Comparison of ENCODE assay signal across 27 mouse cellular contexts in genomic region chr8:106047854-106048630, GRCm38 (mm10). TPM values are rescaled to one million over a fixed set of nuclear protein-coding genes. Genes with fewer than 3 reads are reported as not detected.
DNase-seq lines count a peak whose midpoint lies in the region; ATAC-seq and TF ChIP-seq lines count a peak whose summit lies in the region.
"Had no signal": no experiment of that assay in that cellular context is flagged by ENCODE, and none has a peak within 500 bp of the region (broad histone marks: within the 10 kb centered on the region; RNA-seq: fewer than 3 reads in every experiment).

No protein-coding gene starts in this region.

- no peak for DNase-seq in forebrain, embryonic 14.5 days (ENCODE audit: low spot score)
- DNase-seq in forebrain, embryonic 11.5 days (ENCODE audit: low spot score) = no peak
- peak; percentile 31 for DNase-seq in liver, embryonic 13.5 days
- no peak for DNase-seq in layer of hippocampus, adult 8-10 months (ENCODE audit: low spot score in 2 of 2)
- DNase-seq in natural killer cell, adult 2 months (ENCODE audit: low spot score in 2 of 2) = no peak
- DNase-seq: adrenal gland, postnatal 14 days; cerebellum, adult 8-10 months; gastrocnemius, postnatal 25 days; kidney, adult 9 months; lung, adult 18-20 months; midbrain, embryonic 14.5 days; retina, postnatal 1 day; right cerebral cortex, postnatal 25 days; thymus, postnatal 25 days had no signal

- ATAC-seq in forebrain, embryonic 14.5 days = no peak
- no peak for ATAC-seq in forebrain, embryonic 11.5 days (replicated peaks; ENCODE audit: low FRiP score)
- peak; percentile 85 for ATAC-seq in intestine, embryonic 15.5 days
- peak; percentile 67 for ATAC-seq in liver, embryonic 13.5 days (ENCODE audit: low read depth)
- ATAC-seq: forebrain, embryonic 16.5 days had no signal

- H3K9me3 ChIP-seq in forebrain, embryonic 14.5 days (replicated peaks; ENCODE audit: control insufficient read depth, low read length) = no peaks in the 10 kb centered on the region
- H3K9me3 ChIP-seq in forebrain, embryonic 11.5 days (ENCODE audit: control insufficient read depth, low read length) = no peaks in the 10 kb centered on the region
- H3K9me3 ChIP-seq in intestine, embryonic 15.5 days = no peaks in the 10 kb centered on the region
- H3K9me3 ChIP-seq in liver, embryonic 13.5 days (replicated peaks) = no peaks in the 10 kb centered on the region
- H3K9me3 ChIP-seq: heart, embryonic 12.5 days; megakaryocyte, embryonic 14.5 days; neural tube, embryonic 13.5 days; stomach, embryonic 15.5 days had no signal

- no peak overlapping the region for H3K27ac ChIP-seq in forebrain, embryonic 14.5 days (ENCODE audit: low read depth, low read length)
- no peak overlapping the region for H3K27ac ChIP-seq in forebrain, embryonic 11.5 days (ENCODE audit: low read depth, low read length)
- H3K27ac ChIP-seq in intestine, embryonic 15.5 days = peak overlapping the region; percentile 36; the same call in 1 of the 2 replicates
- H3K27ac ChIP-seq in liver, embryonic 13.5 days = peak overlapping the region; percentile 88
- H3K27ac ChIP-seq in small intestine, adult 2 months (ENCODE audit: insufficient read depth, low read depth, low read length) = peak overlapping the region; percentile 93
- H3K27ac ChIP-seq: neural tube, embryonic 13.5 days; stomach, embryonic 15.5 days had no signal

- no peaks in the 10 kb centered on the region for H3K27me3 ChIP-seq in forebrain, embryonic 14.5 days (replicated peaks; ENCODE audit: control insufficient read depth, insufficient read depth, low read length)
- no peaks in the 10 kb centered on the region for H3K27me3 ChIP-seq in forebrain, embryonic 11.5 days (ENCODE audit: control insufficient read depth, insufficient read depth, low read length)
- no peaks in the 10 kb centered on the region for H3K27me3 ChIP-seq in intestine, embryonic 15.5 days (replicated peaks)
- no peaks in the 10 kb centered on the region for H3K27me3 ChIP-seq in liver, embryonic 13.5 days
- H3K27me3 ChIP-seq in small intestine, adult 2 months (ENCODE audit: control insufficient read depth, insufficient read depth, low read length) = no peaks in the 10 kb centered on the region
- H3K27me3 ChIP-seq: heart, embryonic 12.5 days; megakaryocyte, embryonic 14.5 days; neural tube, embryonic 13.5 days; stomach, embryonic 15.5 days had no signal

- peaks cover 22% of the 10 kb centered on the region for H3K36me3 ChIP-seq in forebrain, embryonic 14.5 days (ENCODE audit: control insufficient read depth, insufficient read depth, low read length)
- H3K36me3 ChIP-seq in forebrain, embryonic 11.5 days (ENCODE audit: control insufficient read depth, insufficient read depth, low read length) = no peaks in the 10 kb centered on the region
- 0 out of 2 replicates have a peak, but pooled peaks cover 7% of the 10 kb centered on the region for H3K36me3 ChIP-seq in intestine, embryonic 15.5 days
- H3K36me3 ChIP-seq in liver, embryonic 13.5 days = peaks cover 50% of the 10 kb centered on the region
- 0 out of 2 replicates have a peak, but pooled peaks cover 4% of the 10 kb centered on the region for H3K36me3 ChIP-seq in small intestine, adult 2 months (ENCODE audit: control insufficient read depth, insufficient read depth, low read length)

- WGBS in forebrain, embryonic 14.5 days = 89% methylated on average over 5 of the region's 5 CpGs
- WGBS in forebrain, embryonic 11.5 days = 79% methylated on average over 5 of the region's 5 CpGs
- whole genome bisulfite sequencing in intestine, embryonic 15.5 days = 63% methylated on average over 5 of the region's 5 CpGs
- 64% methylated on average over 5 of the region's 5 CpGs for WGBS in liver, embryonic 13.5 days (ENCODE audit: insufficient replicate concordance)
- 33% methylated on average over 5 of the region's 5 CpGs for WGBS in small intestine, adult 2 months

- H3K4me3 ChIP-seq in forebrain, embryonic 14.5 days (ENCODE audit: low read depth, low read length) = no peak overlapping the region
- no peak overlapping the region for H3K4me3 ChIP-seq in forebrain, embryonic 11.5 days (ENCODE audit: low read depth, low read length)
- no peak overlapping the region for H3K4me3 ChIP-seq in intestine, embryonic 15.5 days (replicated peaks)
- no peak overlapping the region for H3K4me3 ChIP-seq in liver, embryonic 13.5 days (replicated peaks)
- no peak overlapping the region; the same call in 1 of the 2 replicates for H3K4me3 ChIP-seq in small intestine, adult 2 months (ENCODE audit: low read depth, low read length)
- H3K4me3 ChIP-seq: heart, embryonic 12.5 days; megakaryocyte, embryonic 14.5 days; neural tube, embryonic 13.5 days; stomach, embryonic 15.5 days had no signal

- no peak for TF ChIP-seq POLR2A in small intestine, adult 2 months (IDR thresholded peaks at IDR 0.05; ENCODE audit: low read depth, low read length)

- 0 out of 2 replicates have a peak overlapping the region, but pooled peaks have one; percentile 10 for H3K9ac ChIP-seq in forebrain, embryonic 14.5 days (ENCODE audit: low read length)
- H3K9ac ChIP-seq in forebrain, embryonic 11.5 days (ENCODE audit: low read length) = no peak overlapping the region
- no peak overlapping the region for H3K9ac ChIP-seq in intestine, embryonic 15.5 days
- H3K9ac ChIP-seq in liver, embryonic 13.5 days = peak overlapping the region; percentile 30
- H3K9ac ChIP-seq: heart, embryonic 12.5 days; neural tube, embryonic 13.5 days; stomach, embryonic 15.5 days had no signal

- H3K4me1 ChIP-seq in forebrain, embryonic 14.5 days (ENCODE audit: control insufficient read depth, insufficient read depth, low read length) = no peaks in the 10 kb centered on the region
- H3K4me1 ChIP-seq in forebrain, embryonic 11.5 days (replicated peaks; ENCODE audit: control insufficient read depth, insufficient read depth, low read length) = no peaks in the 10 kb centered on the region
- 0 out of 2 replicates have a peak, but pooled peaks cover 3% of the 10 kb centered on the region for H3K4me1 ChIP-seq in intestine, embryonic 15.5 days (replicated peaks)
- peaks cover 46% of the 10 kb centered on the region for H3K4me1 ChIP-seq in liver, embryonic 13.5 days (replicated peaks)
- H3K4me1 ChIP-seq in small intestine, adult 2 months (ENCODE audit: control insufficient read depth, insufficient read depth, insufficient read length, low read length) = peaks cover 32% of the 10 kb centered on the region
- H3K4me1 ChIP-seq: stomach, embryonic 15.5 days had no signal

- TF ChIP-seq CTCF in small intestine, adult 2 months (IDR thresholded peaks at IDR 0.05; ENCODE audit: extremely low read depth, insufficient read length, insufficient replicate concordance, low read depth, low read length) = no peak

- H3K4me2 ChIP-seq in forebrain, embryonic 14.5 days (ENCODE audit: low read length) = no peak overlapping the region
- no peak overlapping the region for H3K4me2 ChIP-seq in forebrain, embryonic 11.5 days (ENCODE audit: low read depth, low read length, severe bottlenecking)
- no peak overlapping the region for H3K4me2 ChIP-seq in intestine, embryonic 15.5 days (replicated peaks)
- H3K4me2 ChIP-seq in liver, embryonic 13.5 days = peak overlapping the region; percentile 44
- H3K4me2 ChIP-seq: heart, embryonic 12.5 days; neural tube, embryonic 13.5 days; stomach, embryonic 15.5 days had no signal

RNA-seq across cellular contexts. Expression of gene Nfatc3, which starts 10.6 kb away (rescaled TPM):
- 2.6 and 2.7 TPM in 2 replicates for polyA plus RNA-seq in forebrain, embryonic 14.5 days (2014; fragmentation: Nextera tagmentation; extraction: Ambion mirVana)
- polyA plus RNA-seq in forebrain, embryonic 11.5 days (2014; fragmentation: Nextera tagmentation; extraction: Ambion mirVana) = 4.5 and 5.3 TPM in 2 replicates
- 6.0 and 6.2 TPM in 2 replicates for polyA plus RNA-seq in intestine, embryonic 15.5 days (2015; fragmentation: Nextera tagmentation; extraction: Ambion mirVana)
- polyA plus RNA-seq in liver, embryonic 13.5 days (2015; fragmentation: Nextera tagmentation; extraction: Ambion mirVana) = 3.3 and 3.8 TPM in 2 replicates
- polyA plus RNA-seq in small intestine, adult 2 months (2012; rRNA removed) = 7.0 and 17.0 TPM in 2 replicates
- 10 to 100 TPM; 13.0 to 14.3 (median 14.0) TPM for total RNA-seq in layer of hippocampus, adult 8-10 months (2022)

RNA-seq across cellular contexts. Expression of gene Ddx28, which starts 36.4 kb away (rescaled TPM):
- polyA plus RNA-seq in forebrain, embryonic 14.5 days (2014; fragmentation: Nextera tagmentation; extraction: Ambion mirVana) = 21.6 and 22.2 TPM in 2 replicates
- 21.0 and 22.4 TPM in 2 replicates for polyA plus RNA-seq in forebrain, embryonic 11.5 days (2014; fragmentation: Nextera tagmentation; extraction: Ambion mirVana)
- polyA plus RNA-seq in intestine, embryonic 15.5 days (2015; fragmentation: Nextera tagmentation; extraction: Ambion mirVana) = 14.2 and 15.5 TPM in 2 replicates
- polyA plus RNA-seq in liver, embryonic 13.5 days (2015; fragmentation: Nextera tagmentation; extraction: Ambion mirVana) = 12.9 and 13.2 TPM in 2 replicates
- 5.2 and 6.6 TPM in 2 replicates for polyA plus RNA-seq in small intestine, adult 2 months (2012; rRNA removed)
- total RNA-seq in layer of hippocampus, adult 8-10 months (2022) = 10 to 100 TPM; 12.9 to 15.3 (median 13.6) TPM

RNA-seq across cellular contexts. Expression of gene Dpep2nb, which starts 42.3 kb away (rescaled TPM):
- not detected in 2 replicates for polyA plus RNA-seq in forebrain, embryonic 14.5 days (2014; fragmentation: Nextera tagmentation; extraction: Ambion mirVana)
- not detected in 2 replicates for polyA plus RNA-seq in forebrain, embryonic 11.5 days (2014; fragmentation: Nextera tagmentation; extraction: Ambion mirVana)
- not detected in 2 replicates for polyA plus RNA-seq in intestine, embryonic 15.5 days (2015; fragmentation: Nextera tagmentation; extraction: Ambion mirVana)
- polyA plus RNA-seq in liver, embryonic 13.5 days (2015; fragmentation: Nextera tagmentation; extraction: Ambion mirVana) = not detected in 2 replicates
- not detected in 2 replicates for polyA plus RNA-seq in small intestine, adult 2 months (2012; rRNA removed)
- total RNA-seq in layer of hippocampus, adult 8-10 months (2022) = not detected
- total RNA-seq: adrenal gland, postnatal 14 days; gastrocnemius, postnatal 25 days; heart, adult 18-20 months; heart, postnatal 10 days; layer of hippocampus, postnatal 25 days had no signal
- polyA plus RNA-seq: embryonic facial prominence, embryonic 14.5 days; forebrain, embryonic 16.5 days; heart, embryonic 12.5 days; large intestine, adult 2 months; limb, embryonic 11.5 days; midbrain, embryonic 14.5 days; stomach, embryonic 15.5 days had no signal

RNA-seq across cellular contexts. Expression of gene Dus2, which starts 56.9 kb away (rescaled TPM):
- 18.4 and 20.3 TPM in 2 replicates for polyA plus RNA-seq in forebrain, embryonic 14.5 days (2014; fragmentation: Nextera tagmentation; extraction: Ambion mirVana)
- 16.5 and 20.7 TPM in 2 replicates for polyA plus RNA-seq in forebrain, embryonic 11.5 days (2014; fragmentation: Nextera tagmentation; extraction: Ambion mirVana)
- polyA plus RNA-seq in intestine, embryonic 15.5 days (2015; fragmentation: Nextera tagmentation; extraction: Ambion mirVana) = 16.2 and 17.5 TPM in 2 replicates
- polyA plus RNA-seq in liver, embryonic 13.5 days (2015; fragmentation: Nextera tagmentation; extraction: Ambion mirVana) = 13.3 and 14.4 TPM in 2 replicates
- 2.5 and 5.2 TPM in 2 replicates for polyA plus RNA-seq in small intestine, adult 2 months (2012; rRNA removed)
- 10 to 100 TPM; 20.5 to 23.4 (median 21.8) TPM for total RNA-seq in layer of hippocampus, adult 8-10 months (2022)

Comparison
In these comparisons a context has a peak if more than half of its experiments do, and no peak if none do; other contexts are left out.
1. H3K9ac ChIP-seq: peak in forebrain, embryonic 14.5 days (single experiment) and liver, embryonic 13.5 days (single experiment); none in forebrain, embryonic 11.5 days (single experiment) and intestine, embryonic 15.5 days (single experiment).
2. ATAC-seq: peak in intestine, embryonic 15.5 days (single experiment) and liver, embryonic 13.5 days (single experiment); none in forebrain, embryonic 14.5 days (single experiment) and forebrain, embryonic 11.5 days (single experiment).
3. H3K27ac ChIP-seq: peak in intestine, embryonic 15.5 days (single experiment), liver, embryonic 13.5 days (single experiment) and small intestine, adult 2 months (single experiment); none in forebrain, embryonic 14.5 days (single experiment) and forebrain, embryonic 11.5 days (single experiment).